Mouse (Mus musculus) forebrain, embryonic 14.5 days (tissue): Measurements from ENCODE around the gene Anapc16. TPM values are rescaled to one million over a fixed set of nuclear protein-coding genes. Genes with fewer than 3 reads are reported as not detected.
A peak's percentile ranks its signal among the peaks of the same experiment; 100 is the strongest.

ENCODE experiments used
- ATAC-seq: fragments of 200-750 bp; cut with Nextera tagmentation; 2 replicates; pipeline ENCODE4 v1.8.0; 2017; ENCODE audit warnings: mild to moderate bottlenecking, moderate library complexity
- DNase-seq: peaks from one replicate; pipeline ENCODE4 v3.0.0-alpha.2; 2015; ENCODE audit warnings: low spot score
- H3K27ac ChIP-seq: fragments of 300-500 bp; sonication (generic); 2 replicates; pipeline ENCODE4 v1.5.1; 2014; ENCODE audit warnings: low read depth, mild to moderate bottlenecking, control low read depth, low read length, moderate library complexity
- H3K27me3 ChIP-seq: fragments of 300-500 bp; sonication (generic); replicated peaks from 2 replicates; pipeline ENCODE4 v1.6.1; 2014; ENCODE audit warnings: low read length, control low read depth, mixed read lengths; ENCODE audit not compliant: control insufficient read depth, insufficient read depth
- H3K36me3 ChIP-seq: fragments of 300-500 bp; sonication (generic); 2 replicates; pipeline ENCODE4 v1.6.1; 2014; ENCODE audit warnings: low read length, control low read depth; ENCODE audit not compliant: control insufficient read depth, insufficient read depth
- H3K4me1 ChIP-seq: fragments of 300-500 bp; sonication (generic); 2 replicates; pipeline ENCODE4 v1.6.1; 2014; ENCODE audit warnings: antibody characterized with exemption, low read length, control low read depth; ENCODE audit not compliant: control insufficient read depth, insufficient read depth
- H3K4me2 ChIP-seq: fragments of 300-500 bp; sonication (generic); 2 replicates; pipeline ENCODE4 v1.6.1; 2014; ENCODE audit warnings: mild to moderate bottlenecking, control low read depth, low read length
- H3K4me3 ChIP-seq: fragments of 300-500 bp; sonication (generic); 2 replicates; pipeline ENCODE4 v1.5.1; 2014; ENCODE audit warnings: low read depth, low read length, control low read depth
- H3K9ac ChIP-seq: fragments of 300-500 bp; sonication (generic); 2 replicates; pipeline ENCODE4 v1.6.1; 2014; ENCODE audit warnings: mild to moderate bottlenecking, low read length, control low read depth, moderate library complexity
- H3K9me3 ChIP-seq: fragments of 300-500 bp; sonication (generic); replicated peaks from 2 replicates; pipeline ENCODE4 v1.6.1; 2016; ENCODE audit warnings: low read length, control low read depth, mixed read lengths; ENCODE audit not compliant: control insufficient read depth
- WGBS: fragments of 180-500 bp; shearing (Covaris S2); extraction: QIAGEN DNeasy Blood & Tissue Kit; methylation state at CpG from one replicate; pipeline ENCODE4 v1.1.7; 2014; 5-methylcytosine and 5-hydroxymethylcytosine counted together
- polyA plus RNA-seq: library from polyadenylated mRNA; unstranded; fragments of >200 nt; fragmentation: Nextera tagmentation; extraction: Ambion mirVana; gene quantifications from 2 replicates; pipeline ENCODE4 v1.2.1, GENCODE M21; 2014

Gene Anapc16
- polyA plus RNA-seq, 1 experiment from 2014 or later: 99.7 TPM

GRCm38 (mm10) chr10:59964504-59965361 lies 38.2 kb downstream of the Anapc16 start:
- peak overlapping the region; percentile 47; the same call in 1 of the 2 replicates for H3K9ac ChIP-seq

DNA sequence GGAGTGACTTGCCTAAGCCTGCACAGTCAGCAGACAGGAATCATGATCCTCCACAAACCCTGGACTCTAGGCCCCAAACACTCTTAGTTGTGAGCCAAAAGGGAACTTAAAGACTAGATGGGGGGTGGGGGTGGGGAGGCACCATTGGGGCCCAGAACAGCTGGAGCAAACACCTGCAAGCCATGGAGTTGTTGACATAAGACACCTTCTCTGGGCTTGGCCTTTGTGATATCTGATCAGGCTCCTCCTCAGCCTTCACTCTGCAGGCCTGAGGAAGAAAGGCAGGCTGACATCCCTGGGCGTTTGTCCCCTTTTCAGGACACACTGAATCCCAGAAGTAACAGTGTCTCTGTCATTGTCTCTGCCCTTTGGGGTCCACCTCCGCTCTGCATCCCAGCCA lies 39.3 kb downstream of the Anapc16 start:
- ATAC-seq (no peak), DNase-seq (no peak)
- H3K4me2 ChIP-seq: no peak overlapping the region
- 52% methylated on average over 2 of the region's 2 CpGs for WGBS
- peaks cover 20% of the 10 kb centered on the region for H3K4me1 ChIP-seq
- H3K36me3 ChIP-seq: no peaks in the 10 kb centered on the region
- H3K27me3 ChIP-seq: no peaks in the 10 kb centered on the region
- no peak overlapping the region for H3K4me3 ChIP-seq
- H3K9me3 ChIP-seq: no peaks in the 10 kb centered on the region
- no peak overlapping the region for H3K9ac ChIP-seq
- peak overlapping the region; percentile 61; the same call in 1 of the 2 replicates for H3K27ac ChIP-seq

More at GRCm38 (mm10) chr10:59964504-59965361, 38.2 kb downstream of the Anapc16 start:
- DNase-seq: peak; percentile 77
- peak overlapping the region; percentile 61 for H3K27ac ChIP-seq
- ATAC-seq: peak; percentile 79
- H3K4me1 ChIP-seq: peaks cover 10% of the 10 kb centered on the region
- H3K4me2 ChIP-seq: peak overlapping the region; percentile 41
- H3K36me3 ChIP-seq: no peaks in the 10 kb centered on the region
- H3K27me3 ChIP-seq: no peaks in the 10 kb centered on the region
- H3K9me3 ChIP-seq: no peaks in the 10 kb centered on the region
- H3K4me3 ChIP-seq: 0 out of 2 replicates have a peak overlapping the region, but pooled peaks have one; percentile 4
- WGBS: 4% methylated on average over 16 of the region's 23 CpGs

DNA sequence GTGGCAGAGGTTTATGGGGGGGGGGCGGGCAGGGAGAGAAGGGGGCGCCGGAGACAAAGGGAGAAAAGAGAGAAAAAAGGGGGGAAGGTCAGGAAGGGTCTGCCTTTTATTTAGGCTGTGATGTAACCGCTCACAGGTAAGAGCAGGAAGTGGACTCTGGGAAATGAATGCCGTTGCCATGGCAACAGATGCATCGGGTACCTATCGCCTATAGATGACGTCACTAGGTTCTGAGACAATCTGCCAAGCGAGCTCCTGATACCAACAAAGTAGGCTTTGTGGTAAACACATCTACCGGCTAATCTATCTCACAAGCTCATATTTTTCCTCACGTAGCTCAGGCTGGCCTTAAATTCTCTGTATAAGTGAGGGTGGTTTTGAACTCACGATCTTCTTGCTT lies 43.4 kb downstream of the Anapc16 start:
- Histone ChIP-seq H3K27ac (0 out of 2 replicates have a peak overlapping the region, but pooled peaks have one; percentile 90), H3K4me2 (no peak overlapping the region), H3K4me1 (peaks cover 32% of the 10 kb centered on the region), H3K27me3 (no peaks in the 10 kb centered on the region), H3K9ac (no peak overlapping the region), H3K36me3 (no peaks in the 10 kb centered on the region), H3K4me3 (no peak overlapping the region), H3K9me3 (no peaks in the 10 kb centered on the region)
- no peak for ATAC-seq
- DNase-seq: no peak
- WGBS: 66% methylated on average over 9 of the region's 12 CpGs

GRCm38 (mm10) chr10:59958458-59958857 lies 44.5 kb downstream of the Anapc16 start:
- peak overlapping the region; percentile 90 for H3K27ac ChIP-seq
- no peak overlapping the region for H3K4me3 ChIP-seq
- no peaks in the 10 kb centered on the region for H3K9me3 ChIP-seq
- no peaks in the 10 kb centered on the region for H3K36me3 ChIP-seq
- peak; percentile 67 for DNase-seq
- no peaks in the 10 kb centered on the region for H3K27me3 ChIP-seq
- 14% methylated on average over 5 of the region's 5 CpGs for WGBS
- H3K9ac ChIP-seq: peak overlapping the region; percentile 35; the same call in 1 of the 2 replicates
- H3K4me1 ChIP-seq: peaks cover 32% of the 10 kb centered on the region
- ATAC-seq: peak; percentile 70
- H3K4me2 ChIP-seq: peak overlapping the region; percentile 45

DNA sequence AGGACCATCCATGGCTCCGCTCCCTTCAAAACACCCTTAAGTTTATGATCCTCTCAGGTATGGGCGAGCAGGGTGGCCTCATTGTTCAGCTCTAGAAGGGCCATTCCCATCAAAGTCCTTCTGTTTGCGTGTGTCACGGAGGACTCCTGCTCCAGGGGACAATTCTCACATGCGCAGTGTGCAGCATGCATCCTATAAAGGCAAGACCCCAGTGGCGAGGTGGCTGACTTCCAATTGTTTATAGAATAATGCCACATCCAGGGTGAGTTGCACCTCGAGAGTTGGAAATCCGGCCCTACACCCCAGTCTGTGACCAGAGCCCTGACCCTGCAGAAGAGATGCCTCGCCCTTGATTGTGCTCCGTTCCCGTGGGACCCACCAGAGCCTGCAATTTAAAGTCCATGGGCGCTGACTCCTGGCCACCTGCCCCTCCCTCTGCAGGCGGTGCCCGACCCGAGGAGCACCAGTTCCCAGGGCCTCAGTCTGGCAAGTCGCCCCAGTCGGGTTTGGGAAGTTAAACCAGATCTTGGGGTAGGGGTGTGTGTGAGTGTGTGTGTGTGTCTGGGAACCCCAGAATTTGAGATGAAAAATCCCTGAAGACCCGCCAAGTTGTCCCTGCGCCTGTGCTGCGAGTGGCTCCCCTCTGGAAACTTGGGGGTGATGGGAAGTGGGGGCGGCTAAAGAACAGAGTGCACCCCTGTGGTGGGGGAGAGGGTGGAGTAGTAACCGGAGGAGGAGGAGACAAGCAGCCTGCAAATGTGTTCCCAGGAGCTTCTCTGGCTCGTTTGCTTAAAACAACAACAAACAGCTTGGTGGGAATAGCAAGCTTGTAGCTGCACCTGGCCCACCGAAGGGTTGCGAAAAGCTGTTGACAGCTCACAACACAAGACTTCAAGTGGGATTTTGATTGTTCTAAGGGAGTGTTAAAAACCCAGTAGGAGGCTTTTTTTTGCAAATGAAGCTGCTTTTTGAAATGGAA lies 45.5 kb downstream of the Anapc16 start:
- H3K4me1 ChIP-seq: peaks cover 32% of the 10 kb centered on the region
- peak overlapping the region; percentile 45 for H3K4me2 ChIP-seq
- no peaks in the 10 kb centered on the region for H3K9me3 ChIP-seq
- H3K4me3 ChIP-seq: peak overlapping the region; percentile 11
- ATAC-seq (peak; percentile 74), DNase-seq (peak; percentile 92)
- peak overlapping the region; percentile 35 for H3K9ac ChIP-seq
- no peaks in the 10 kb centered on the region for H3K27me3 ChIP-seq
- no peaks in the 10 kb centered on the region for H3K36me3 ChIP-seq
- WGBS: 9% methylated on average over 25 of the region's 25 CpGs
- H3K27ac ChIP-seq: peak overlapping the region; percentile 90

DNA sequence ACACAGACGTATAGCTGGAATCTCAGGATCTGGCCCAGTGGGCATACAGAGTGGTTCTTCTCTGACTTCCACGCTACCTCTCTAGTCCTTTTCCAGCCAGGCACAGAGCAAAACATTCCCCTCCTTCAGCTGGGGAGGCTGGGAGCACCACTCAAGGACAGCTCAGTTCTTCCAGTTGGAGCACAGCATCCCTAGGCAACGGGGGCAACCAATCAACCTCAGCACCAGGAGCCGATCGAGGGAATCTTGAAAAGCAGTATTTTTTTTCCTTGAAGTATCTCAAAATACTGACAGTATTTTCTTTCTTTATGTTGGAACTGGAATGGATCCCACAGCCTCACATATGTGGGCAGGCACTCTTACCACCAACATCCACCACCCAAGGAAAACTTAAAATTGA lies 46.3 kb downstream of the Anapc16 start:
- DNase-seq (no peak), ATAC-seq (no peak)
- Histone ChIP-seq H3K27ac (peak overlapping the region; percentile 90), H3K4me1 (peaks cover 32% of the 10 kb centered on the region), H3K4me3 (no peak overlapping the region), H3K27me3 (no peaks in the 10 kb centered on the region), H3K9me3 (no peaks in the 10 kb centered on the region), H3K36me3 (no peaks in the 10 kb centered on the region), H3K4me2 (no peak overlapping the region; the same call in 1 of the 2 replicates), H3K9ac (no peak overlapping the region)
- WGBS: 67% methylated on average over 5 of the region's 5 CpGs

- ATAC-seq (no peak), DNase-seq (no peak)
- WGBS: 33% methylated on average over 7 of the region's 7 CpGs
- H3K4me1 ChIP-seq: peaks cover 38% of the 10 kb centered on the region
- H3K4me2 ChIP-seq: no peak overlapping the region
- no peak overlapping the region for H3K9ac ChIP-seq
- no peaks in the 10 kb centered on the region for H3K27me3 ChIP-seq
- no peak overlapping the region for H3K4me3 ChIP-seq
- 0 out of 2 replicates have a peak, but pooled peaks cover 5% of the 10 kb centered on the region for H3K36me3 ChIP-seq
- no peaks in the 10 kb centered on the region for H3K9me3 ChIP-seq
- no peak overlapping the region for H3K27ac ChIP-seq
These were observed 49.3 kb downstream of the Anapc16 start for GRCm38 (mm10) chr10:59953564-59954039.

GRCm38 (mm10) chr10:59952781-59953563 lies 50.0 kb downstream of the Anapc16 start:
- H3K9ac ChIP-seq: peak overlapping the region; percentile 96
- H3K36me3 ChIP-seq: 0 out of 2 replicates have a peak, but pooled peaks cover 5% of the 10 kb centered on the region
- no peaks in the 10 kb centered on the region for H3K27me3 ChIP-seq
- peak overlapping the region; percentile 76 for H3K4me2 ChIP-seq
- no peak for DNase-seq
- peak overlapping the region; percentile 96 for H3K4me3 ChIP-seq
- H3K4me1 ChIP-seq: peaks cover 32% of the 10 kb centered on the region
- H3K9me3 ChIP-seq: no peaks in the 10 kb centered on the region
- no peak for ATAC-seq
- 22% methylated on average over 16 of the region's 16 CpGs for WGBS
- peak overlapping the region; percentile 97 for H3K27ac ChIP-seq
